Mouse (Mus musculus): ENCODE results near the gene Mpzl3.

Mpzl3 gene

DNA sequence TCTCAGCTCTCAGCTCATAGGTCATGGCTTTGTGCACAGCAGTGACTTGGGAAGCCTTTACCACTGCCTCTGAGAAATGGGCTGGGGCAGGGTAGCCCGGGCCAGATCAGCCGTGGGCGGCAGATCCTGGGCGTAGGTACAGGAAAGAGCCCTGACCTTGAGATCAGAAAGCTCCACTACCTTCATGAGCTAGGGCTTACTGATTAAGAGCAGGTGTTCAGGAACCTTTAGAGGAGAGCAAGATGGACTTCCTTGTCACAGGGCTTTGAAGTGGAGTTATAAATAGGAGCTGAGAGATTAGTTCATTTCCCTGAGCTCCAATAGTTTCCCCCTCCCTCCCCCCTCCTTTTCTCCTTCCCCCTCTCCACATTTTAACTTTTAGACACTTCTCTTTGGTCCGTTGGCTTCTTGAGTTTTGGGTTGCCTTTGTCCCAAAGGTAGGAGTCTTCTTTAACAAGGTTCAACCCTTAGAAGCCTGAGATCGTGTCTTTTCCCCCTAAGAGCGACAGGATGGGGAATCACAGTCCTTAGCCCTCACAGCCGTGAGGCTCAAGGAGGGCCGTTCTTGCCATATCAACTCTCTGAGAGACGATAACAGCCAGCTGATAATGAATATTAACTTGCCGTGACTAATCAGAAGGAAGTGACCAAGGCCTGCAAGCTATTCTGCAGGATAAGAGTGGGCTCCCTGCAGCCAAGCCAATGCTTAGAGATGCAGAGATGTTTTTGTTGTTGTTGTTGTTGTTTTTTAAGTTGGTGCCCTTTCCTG is 48.4 kb downstream of the Mpzl3 start:
- DNase-seq (ENCODE audit: low spot score), result no peak

DNA sequence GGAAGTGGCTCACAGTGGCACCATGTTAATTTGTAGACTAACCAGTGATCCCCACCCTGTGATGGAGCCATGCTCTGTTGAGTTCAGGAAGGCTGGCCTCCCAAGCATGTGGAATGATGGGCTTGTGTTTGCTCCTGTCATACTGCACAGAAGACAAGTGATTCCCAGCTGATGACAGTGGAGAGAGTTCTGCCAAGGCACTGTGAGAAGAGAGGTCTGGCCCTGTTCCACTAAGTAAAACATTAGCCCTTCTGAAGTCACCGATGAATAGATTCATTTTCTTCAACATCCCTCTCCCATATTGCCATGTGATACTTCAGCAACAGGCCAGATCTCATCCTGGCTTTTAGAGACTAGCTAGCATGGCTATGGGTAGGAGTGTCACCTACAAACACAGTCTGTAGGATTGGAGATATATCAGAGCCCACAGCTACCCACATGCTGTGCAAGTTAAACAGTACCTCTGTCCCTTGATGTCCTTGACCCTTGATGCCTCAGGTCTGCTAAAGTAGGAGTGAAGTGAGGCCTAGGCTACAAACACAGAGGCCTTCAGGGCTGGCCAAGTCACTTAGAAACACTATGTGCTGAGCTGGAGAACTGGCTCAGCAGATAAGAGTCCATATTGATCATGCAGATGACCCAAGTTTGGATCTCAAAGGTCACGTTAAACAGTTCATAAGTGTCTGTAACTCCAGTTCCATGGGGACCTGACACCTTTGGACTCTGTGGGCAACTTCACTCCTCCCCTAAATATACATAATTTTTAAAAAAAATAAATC is 50.8 kb downstream of the Mpzl3 start:
- no peak for DNase-seq (ENCODE audit: low spot score)

DNA sequence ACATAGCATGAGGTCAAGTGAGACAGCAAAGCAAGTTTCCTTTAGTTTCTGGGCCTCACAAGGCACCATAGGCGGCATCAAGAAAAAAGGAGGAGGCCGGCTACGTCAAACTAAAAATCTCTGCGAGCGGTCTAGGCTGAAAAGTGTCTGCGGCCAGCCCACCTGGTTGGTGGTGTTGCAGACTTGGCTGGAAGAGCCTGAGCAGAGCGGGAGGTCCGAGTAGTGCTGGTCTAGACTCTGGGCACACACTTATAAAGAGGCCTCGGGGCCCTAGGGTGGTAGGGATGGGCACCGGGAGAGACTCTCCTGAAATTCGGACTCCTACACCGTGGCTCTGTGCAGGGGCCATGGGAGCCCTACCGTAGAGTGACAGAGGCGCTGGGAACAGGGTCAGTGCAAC is 60.7 kb downstream of the Mpzl3 start:
- DNase-seq (ENCODE audit: low spot score), result no peak

DNA sequence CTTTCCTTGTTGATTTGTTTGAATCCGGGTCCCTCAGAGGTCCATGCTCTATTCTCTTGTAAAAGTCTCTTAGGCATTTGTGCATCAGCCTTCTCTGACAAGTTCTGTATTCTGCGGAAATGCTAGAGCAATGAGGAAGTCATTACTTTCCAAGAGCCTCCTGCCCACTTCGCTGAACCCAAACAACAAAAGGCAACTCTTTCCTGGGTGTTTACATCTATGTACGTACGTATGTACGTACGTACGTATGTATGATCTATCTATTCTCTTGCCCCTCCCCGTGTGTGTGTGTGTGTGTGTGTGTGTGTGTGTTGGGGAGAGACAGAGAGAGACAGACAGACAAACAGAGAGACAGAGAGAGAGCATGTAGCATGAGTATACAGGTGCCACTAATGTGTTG is 61.8 kb downstream of the Mpzl3 start:
- DNase-seq (ENCODE audit: low spot score), result no peak

DNA sequence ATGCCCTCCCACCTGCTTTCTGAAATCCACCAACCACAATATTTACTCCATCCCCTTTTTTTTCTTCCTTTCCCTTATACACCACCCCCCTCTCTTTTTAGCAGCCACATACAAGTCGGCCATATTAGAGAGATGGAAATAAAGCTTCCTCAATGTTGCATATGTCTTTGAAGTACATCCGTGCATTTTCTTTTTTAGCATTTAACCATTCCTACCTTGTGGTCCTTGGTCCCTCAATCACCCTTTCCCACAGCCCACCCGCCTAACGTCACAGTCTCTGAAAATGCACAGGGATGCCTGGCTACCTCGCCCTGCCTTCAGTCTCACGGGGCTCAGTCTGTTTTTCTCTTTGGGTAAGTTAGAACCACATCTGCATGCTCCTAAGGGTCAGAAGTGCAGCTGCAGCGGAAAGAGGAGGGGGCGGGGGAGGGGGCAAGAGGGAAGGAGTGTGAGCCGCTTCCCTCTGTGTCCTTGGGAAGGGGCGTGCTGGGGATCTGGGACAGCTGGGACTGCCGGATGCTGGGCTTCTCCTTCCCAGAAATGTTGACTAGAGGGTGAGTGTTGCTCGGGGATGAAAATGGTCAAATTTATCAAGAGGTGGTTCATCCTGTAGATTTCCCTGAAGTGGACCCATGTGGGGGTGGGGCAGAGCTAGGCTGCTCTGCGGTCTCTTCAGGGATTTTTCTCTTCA is 62.9 kb downstream of the Mpzl3 start, which contains the start of gene Scn2b:
Scn2b (plus strand) TSS at position 42 of the 691 bp plus-strand sequence.
- no peak for DNase-seq (ENCODE audit: low spot score)

DNA sequence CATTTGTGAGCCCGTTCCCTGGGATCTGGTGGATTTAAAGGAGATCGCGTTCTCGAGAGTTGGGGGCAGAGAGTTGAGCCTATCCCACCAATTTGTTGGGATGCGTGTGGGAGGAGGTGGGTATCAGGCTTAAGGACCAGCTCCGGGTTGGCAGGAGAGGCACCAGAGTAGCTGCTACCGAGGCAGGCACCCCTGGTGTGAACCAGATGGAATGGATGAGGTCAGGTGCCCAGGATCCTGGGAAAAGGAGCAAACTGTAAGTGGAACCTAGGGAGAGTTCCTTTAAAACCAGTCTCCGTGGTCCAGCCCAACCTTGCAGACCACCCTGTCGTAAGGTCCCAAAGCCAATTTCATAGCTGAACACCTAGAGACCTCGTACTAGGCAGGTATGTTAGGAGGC is 63.6 kb downstream of the Mpzl3 start:
- no peak for DNase-seq (ENCODE audit: low spot score)

DNA sequence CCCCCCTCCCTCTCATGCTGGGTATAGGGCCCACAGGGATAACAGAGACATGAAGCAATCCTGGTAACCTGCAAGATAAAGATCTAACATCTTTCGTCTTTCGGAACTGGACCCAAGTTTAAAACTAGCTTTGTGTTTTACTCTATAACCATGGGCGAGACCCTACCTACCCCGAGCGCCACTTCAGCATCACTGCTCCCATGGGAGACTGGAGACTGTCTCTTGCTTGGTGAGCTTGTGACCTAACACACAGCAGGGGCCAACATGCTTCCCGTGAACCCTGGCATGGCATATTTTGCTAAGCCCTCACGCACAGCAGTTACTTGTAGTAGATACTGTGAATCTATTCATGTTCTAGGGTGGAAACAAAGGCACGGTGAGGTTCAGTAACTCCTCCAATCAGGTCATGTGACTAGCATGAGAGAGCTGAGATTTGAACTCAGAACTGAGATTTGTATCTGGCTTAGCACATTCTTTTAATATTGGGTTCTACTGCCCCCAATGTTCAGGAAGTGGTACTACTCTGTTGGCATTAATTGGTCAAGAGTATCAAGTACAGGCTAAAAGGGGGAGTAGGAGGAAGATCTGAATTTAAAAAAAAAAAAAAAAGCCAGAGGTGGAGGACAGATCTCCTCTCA is 64.4 kb downstream of the Mpzl3 start:
- no peak for DNase-seq (ENCODE audit: low spot score)

DNA sequence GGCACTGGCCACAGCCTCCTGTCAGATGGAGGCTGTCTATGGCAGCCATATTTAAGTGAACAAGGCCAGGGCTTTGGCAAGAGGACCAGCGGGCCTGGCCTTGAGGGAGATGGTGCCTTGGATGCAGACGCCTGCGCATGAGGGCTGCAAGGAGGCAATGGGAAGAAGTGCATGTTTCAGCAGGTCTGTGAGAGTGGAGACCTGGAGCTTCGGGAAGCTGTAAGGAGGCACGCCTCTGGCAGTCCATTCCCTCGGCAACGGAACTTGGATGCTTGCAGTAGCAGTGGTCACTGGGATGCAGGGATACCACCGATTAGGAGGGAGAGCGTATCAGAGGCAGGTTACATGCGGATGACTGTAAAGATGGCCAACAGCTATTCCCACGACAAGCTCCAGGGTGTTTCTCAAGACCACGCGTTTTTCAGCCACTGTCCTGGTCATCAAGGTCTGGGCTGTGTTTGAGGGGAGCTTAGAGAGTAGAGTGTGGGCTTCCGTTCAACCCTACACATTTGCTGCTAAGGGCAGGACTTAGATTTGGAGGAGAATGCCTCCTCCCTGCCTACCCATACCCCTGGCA is 65.1 kb downstream of the Mpzl3 start:
- DNase-seq (ENCODE audit: low spot score), result no peak

DNA sequence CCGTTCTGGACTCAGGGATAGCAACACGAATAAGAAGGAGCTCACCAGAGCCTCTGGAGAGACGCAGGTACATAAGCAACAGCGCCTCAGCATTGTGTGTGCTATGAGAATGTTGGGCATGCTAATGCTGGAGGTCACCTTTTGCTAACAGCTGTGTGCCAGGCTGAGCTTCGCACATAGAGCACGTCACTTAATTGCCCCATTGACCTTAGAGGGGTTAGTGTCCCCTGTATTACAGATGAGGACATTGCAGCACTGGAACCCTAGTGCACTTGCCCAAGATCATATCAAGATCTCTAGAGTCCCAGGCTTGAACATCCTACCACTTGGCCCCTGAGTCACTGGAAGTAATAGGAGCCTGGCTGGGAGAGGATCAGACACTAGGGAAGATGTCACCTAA is 65.6 kb downstream of the Mpzl3 start:
- DNase-seq (ENCODE audit: low spot score), result no peak

DNA sequence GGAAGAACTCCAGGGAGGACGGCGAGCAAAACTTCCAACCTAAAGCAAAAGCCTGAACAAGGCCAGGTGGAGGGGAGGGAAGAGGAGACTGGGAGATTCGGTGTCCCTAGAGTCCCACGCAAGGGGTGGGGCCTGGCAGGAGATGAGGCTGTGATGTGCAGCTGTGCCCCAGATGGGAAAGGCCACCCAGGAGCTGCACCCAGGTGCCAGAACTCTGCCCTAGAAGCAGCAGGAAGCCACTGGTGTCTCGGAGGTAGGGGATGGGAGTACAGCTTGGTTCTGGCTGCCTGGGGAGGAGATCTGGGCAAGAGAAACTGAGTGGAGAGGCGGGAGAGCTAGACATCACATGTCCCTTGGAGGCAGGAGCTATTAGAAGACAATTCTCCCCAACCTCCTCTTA is 66.0 kb downstream of the Mpzl3 start:
- DNase-seq (ENCODE audit: low spot score), result no peak

DNA sequence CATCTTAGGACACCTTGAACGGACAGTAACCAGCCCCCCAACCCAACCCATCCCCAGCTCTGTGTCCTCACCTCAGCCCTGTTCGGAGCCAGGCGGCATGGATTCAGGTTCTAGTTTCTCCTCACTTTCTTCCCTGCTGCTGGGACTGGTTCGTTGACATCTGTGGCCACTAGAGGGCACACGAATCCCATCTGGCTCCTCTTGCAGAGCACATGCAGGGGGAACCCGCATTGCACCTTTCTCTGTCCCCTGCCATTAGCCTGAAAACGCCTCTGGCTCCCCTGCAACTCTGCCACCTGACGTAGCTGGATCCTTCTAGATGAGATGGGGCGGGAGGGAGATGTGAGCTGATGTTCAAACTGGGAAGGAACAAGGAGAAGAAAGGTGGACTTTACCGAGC is 66.8 kb downstream of the Mpzl3 start:
- no peak for DNase-seq (ENCODE audit: low spot score)

DNA sequence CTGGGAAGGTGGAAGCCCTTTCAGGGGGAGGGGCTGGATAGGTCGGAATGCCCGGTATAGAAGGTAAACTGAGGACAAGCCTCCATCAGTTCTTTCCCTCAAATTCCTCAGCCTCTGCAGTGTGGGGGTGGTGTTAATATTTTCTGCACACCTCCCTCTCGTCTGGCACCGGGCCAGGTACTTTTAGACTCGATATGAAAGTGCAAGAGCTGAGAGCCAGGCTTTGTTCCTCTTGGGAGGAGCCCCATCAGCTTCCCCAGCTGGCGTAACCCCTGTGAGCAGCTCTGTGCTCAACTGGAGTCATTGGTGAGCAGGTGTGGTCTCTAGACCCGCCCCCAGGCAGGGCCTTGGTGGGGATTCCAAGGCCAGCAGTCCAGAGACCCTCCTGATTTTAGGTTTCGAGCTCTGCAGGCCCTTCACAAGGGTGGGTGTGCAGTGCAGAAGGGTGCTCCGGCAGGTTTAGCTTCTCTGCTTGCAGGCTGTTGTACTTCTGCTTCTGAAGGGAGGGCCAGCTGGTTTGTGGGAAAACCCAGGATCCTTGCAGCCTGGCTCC is 67.3 kb downstream of the Mpzl3 start:
- DNase-seq (ENCODE audit: low spot score), result no peak

DNA sequence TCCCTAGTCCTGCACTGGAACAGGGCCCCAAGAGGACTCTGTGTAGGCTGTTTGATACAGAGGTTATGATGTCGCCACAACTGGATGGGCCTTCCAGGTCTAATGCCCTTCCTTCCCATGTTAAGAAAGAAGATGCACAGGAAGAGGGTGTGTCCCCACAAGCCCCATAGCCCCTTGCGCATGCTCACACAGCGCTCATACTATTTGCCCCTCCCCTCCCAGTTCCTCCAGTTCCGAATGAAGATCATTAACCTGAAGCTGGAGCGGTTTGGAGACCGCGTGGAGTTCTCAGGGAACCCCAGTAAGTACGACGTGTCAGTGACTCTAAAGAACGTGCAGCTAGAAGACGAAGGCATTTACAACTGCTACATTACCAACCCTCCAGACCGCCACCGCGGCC is 70.2 kb downstream of the Mpzl3 start:
- no peak for DNase-seq (ENCODE audit: low spot score)

DNA sequence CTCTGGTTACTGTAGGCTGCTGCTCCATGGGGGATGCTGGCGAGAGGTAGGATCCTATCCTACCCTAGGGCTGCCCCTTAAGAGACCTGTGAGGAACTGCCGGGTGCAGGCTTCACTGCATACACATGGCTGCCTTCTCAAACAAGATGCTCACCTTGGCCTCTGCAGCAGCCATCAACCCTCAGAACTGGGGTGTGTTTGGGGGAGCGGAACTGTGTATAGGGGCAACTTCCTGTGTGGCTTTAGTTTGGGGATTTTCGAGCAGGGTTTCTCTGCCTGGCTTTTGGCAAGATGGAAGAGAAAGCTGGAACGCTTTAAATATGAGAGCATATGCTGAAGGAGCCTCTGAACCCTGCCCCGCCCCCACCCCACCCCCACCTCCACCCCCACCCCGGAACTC is 72.0 kb downstream of the Mpzl3 start:
- no peak for DNase-seq (ENCODE audit: low spot score)

Data from ovary, adult 18-20 months (tissue).